Mouse (Mus musculus) spleen, embryonic (tissue): ENCODE measurements at regions not wholly inside any gene's neighbourhood (a gene's known extent, or its start where the extent isn't known, plus 50 kb on each side); places are given as distances from the start of the nearest gene placed in this dataset.

Source experiments
- CTCF ChIA-PET: fragments of 350-600 bp; sonication (Branson Sonifier 250); formaldehyde crosslinking; loops from one replicate; lab custom pipeline; 2022; lab: Charles Lee

GRCm38 (mm10) chr15:53399663-53400553 is 484.8 kb upstream of the Gm7489 start:
- CTCF ChIA-PET, result interaction anchor here (0.6 kb wide), 1 partner anchor 140 kb away, joined by 3 read pairs; no protein-coding TSS in a partner anchor

- CTCF ChIA-PET, result no interaction called here
These were observed 484.2 kb upstream of the Gm7489 start for GRCm38 (mm10) chr15:53400554-53400846.
